Mouse (Mus musculus) frontal cortex, postnatal 14 days (tissue): Measurements from ENCODE around the gene Opcml.

Source experiments
- DNase-seq, 2 experiments: peaks; one replicate each; pipeline ENCODE4 v3.0.0; 2022; ENCODE audit warnings: low spot score in 2 of 2

Opcml gene

DNA sequence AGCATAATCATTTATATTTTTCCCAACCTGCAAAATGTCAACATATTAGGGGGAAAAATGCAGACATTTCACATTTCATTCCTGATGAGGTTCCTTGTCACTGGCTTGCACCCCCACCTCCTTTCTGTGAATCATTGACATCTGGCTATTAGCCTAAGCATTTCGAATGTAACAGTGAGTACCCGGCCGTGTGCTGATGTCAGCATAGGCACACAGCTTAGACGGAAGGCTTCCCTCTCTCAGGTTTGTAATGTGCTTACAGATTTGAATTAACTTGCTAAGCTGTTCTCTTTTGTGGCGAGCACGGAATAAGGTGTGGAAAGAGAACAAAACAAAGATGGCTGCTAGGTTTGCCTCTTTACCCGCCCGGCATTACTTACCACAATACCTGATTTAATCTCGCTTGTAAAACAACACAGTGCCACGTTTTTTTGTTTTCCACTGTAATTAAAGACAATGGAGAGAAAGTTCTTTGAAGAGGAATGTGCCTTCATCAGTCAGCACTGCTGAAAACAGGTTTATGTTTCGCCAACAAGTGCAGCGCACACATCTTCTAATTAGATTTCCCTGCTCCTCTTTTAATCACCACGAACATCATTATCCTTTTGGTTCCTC is 1121.1 kb downstream of the Opcml start:
- no peak for DNase-seq

DNA sequence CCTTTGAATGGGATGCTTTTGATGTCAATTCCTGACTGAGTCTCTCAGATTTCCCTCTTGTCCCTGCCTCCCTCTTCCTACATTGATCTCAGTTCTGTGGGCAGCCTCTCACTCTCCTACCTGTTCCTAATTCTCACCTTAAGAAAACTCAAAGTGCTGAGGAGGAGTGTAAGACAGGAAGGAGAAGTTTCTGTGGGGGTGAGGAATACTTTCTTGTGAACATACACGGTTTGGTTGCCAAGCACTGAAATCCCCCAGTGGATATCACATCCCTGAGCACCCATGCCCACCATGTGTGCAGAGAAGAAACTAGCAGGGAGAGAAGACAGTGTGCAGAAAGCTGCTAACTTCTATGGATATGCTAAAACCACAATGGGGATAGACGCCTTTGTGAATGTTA is 1141.5 kb downstream of the Opcml start:
- DNase-seq = peak; percentile 10 to 13

DNA sequence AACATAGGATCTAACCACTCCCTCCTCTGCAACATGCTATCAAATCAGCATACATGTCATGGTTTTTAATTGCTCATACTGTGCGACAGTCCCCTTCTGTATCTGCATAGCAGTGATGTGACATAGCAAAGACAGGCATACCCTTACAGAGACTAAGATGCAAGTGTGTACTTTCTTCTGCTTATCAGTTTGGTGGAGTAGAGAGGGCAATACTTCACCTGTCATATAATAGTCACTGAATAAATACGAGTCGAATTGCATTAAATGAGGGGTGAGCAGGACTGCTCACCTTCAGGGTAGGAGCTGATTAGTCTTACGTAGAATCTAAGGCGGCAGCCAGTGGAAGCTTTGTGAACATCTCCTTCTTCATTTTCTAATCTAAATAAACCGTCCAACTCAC is 1146.6 kb downstream of the Opcml start:
- DNase-seq = no peak

DNA sequence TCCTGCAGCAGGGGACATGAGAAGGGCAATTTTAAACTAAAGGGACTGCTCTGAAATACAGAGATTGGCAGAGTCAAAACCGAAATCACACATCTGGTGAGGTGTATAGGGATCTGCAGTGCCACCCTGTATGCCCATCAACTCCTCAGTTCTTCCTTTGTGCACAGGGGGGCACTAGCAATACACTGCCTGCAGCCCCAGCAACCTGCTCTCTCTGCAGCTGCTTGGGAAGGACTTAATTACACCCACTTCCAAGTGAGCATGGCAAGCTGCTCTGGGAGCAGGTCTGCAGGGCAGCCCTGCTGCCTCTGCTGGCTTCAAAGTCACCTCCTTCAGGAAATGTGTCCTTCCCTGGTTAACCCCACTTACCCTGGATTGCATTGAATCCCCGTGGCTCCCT is 1147.4 kb downstream of the Opcml start:
- DNase-seq = peak; percentile 9 to 28

DNA sequence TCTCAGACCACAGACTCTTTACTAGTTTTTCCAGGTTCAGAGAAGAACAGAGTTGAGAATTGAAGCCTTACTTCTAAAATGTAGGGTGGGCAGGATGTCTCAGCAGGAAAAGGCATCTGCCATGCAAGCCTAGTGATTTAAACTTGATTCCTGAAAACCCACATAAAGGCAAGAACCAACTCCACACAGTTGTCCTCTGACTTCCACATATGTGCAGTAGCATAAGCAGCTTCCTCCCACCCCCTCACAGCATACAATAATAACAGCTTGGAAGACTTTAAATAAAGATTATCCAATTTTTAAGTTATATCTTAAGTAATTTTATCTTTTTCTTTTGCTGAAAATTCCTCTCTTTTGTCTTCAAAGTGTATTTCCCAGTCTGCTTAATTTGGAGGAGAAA is 1150.3 kb downstream of the Opcml start:
- no peak for DNase-seq

DNA sequence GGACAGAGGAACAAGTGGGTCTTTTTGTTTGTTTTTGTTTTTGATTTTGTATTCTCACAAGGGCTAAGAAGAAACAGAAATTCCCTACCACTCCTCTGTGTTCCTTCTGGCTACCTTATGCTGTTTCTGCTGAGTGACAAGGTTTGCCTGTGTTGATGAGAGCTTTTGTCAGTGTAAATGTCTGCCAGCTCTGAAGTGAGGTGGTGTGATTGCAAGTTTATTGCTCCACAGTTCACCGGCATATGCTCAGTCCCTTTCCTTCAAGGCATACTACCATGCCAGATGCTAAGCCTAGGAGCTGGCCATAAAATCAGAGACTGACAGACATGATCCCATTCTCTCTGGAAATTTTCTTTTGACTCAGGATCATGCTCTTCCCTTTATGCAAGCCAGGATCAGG is 1178.9 kb downstream of the Opcml start:
- DNase-seq = no peak
